Mouse (Mus musculus) midbrain, embryonic 13.5 days (tissue): ENCODE data around the gene Rabgap1l. TPM values are rescaled to one million over a fixed set of nuclear protein-coding genes. Genes with fewer than 3 reads are reported as not detected.
A peak's percentile ranks its signal among the peaks of the same experiment; 100 is the strongest.
"Not testable (repeated sequence)": the region's sequence is repeated elsewhere in the genome, so short reads cannot be mapped to it uniquely, and the experiment has no call there.

Experiments used
- ATAC-seq: fragments of 200-750 bp; cut with Nextera tagmentation; 2 replicates; pipeline ENCODE4 v1.8.0; 2017; ENCODE audit warnings: mild to moderate bottlenecking, moderate TSS enrichment, moderate library complexity
- H3K27ac ChIP-seq: fragments of 300-500 bp; sonication (generic); 2 replicates; pipeline ENCODE4 v1.5.1; 2015; ENCODE audit warnings: inconsistent platforms, mild to moderate bottlenecking, moderate library complexity
- H3K27me3 ChIP-seq: fragments of 300-500 bp; sonication (generic); 2 replicates; pipeline ENCODE4 v1.6.1; 2015; ENCODE audit warnings: mild to moderate bottlenecking, inconsistent platforms
- H3K36me3 ChIP-seq: fragments of 300-500 bp; sonication (generic); 2 replicates; pipeline ENCODE4 v1.6.1; 2015; ENCODE audit warnings: mild to moderate bottlenecking, inconsistent platforms
- H3K4me1 ChIP-seq: fragments of 300-500 bp; sonication (generic); replicated peaks from 2 replicates; pipeline ENCODE4 v1.6.1; 2015; ENCODE audit warnings: inconsistent platforms
- H3K4me2 ChIP-seq: fragments of 300-500 bp; sonication (generic); replicated peaks from 2 replicates; pipeline ENCODE4 v1.6.1; 2015; ENCODE audit warnings: moderate library complexity, mild to moderate bottlenecking, inconsistent platforms
- H3K4me3 ChIP-seq: fragments of 300-500 bp; sonication (generic); replicated peaks from 2 replicates; pipeline ENCODE4 v1.5.1; 2015; ENCODE audit warnings: mild to moderate bottlenecking, inconsistent platforms
- H3K9ac ChIP-seq: fragments of 300-500 bp; sonication (generic); replicated peaks from 2 replicates; pipeline ENCODE4 v1.6.1; 2015; ENCODE audit warnings: mild to moderate bottlenecking, inconsistent platforms
- H3K9me3 ChIP-seq: fragments of 300-500 bp; sonication (generic); 2 replicates; pipeline ENCODE4 v1.6.1; 2016; ENCODE audit warnings: mild to moderate bottlenecking, inconsistent platforms
- WGBS: fragments of 180-500 bp; shearing (Covaris S2); methylation state at CpG from one replicate; pipeline ENCODE4 v1.1.7; 2015; 5-methylcytosine and 5-hydroxymethylcytosine counted together
- polyA plus RNA-seq: library from polyadenylated mRNA; unstranded; fragments of >200 nt; fragmentation: Nextera tagmentation; extraction: Ambion mirVana; gene quantifications from 2 replicates; pipeline ENCODE4 v1.2.1, GENCODE M21; 2015

Gene Rabgap1l
- polyA plus RNA-seq, 1 experiment from 2014 or later: 25.2 TPM

DNA sequence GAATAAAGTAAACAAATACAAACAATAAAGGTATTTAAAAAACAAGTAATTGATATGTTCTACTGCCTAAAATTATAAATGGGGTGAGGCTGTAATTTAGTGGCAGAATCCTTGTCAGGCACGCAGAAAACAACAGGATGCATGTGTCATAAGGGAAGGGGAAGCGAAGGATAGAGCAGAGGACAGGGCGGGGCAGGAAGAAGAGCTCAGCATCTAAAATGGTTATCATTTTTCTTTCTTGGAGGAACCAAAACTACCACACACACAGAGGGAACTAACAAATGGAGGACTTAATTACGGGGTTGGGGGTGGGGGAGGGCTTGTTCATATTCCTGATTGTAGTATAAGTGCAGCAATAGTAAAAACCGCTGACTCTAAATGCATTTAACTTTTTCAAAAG lies 351.9 kb downstream of the Rabgap1l start:
- ATAC-seq: no peak
- no peak overlapping the region for H3K4me3 ChIP-seq
- 90% methylated on average over 5 of the region's 5 CpGs for WGBS
- H3K27me3 ChIP-seq: no peaks in the 10 kb centered on the region
- H3K4me1 ChIP-seq: no peaks in the 10 kb centered on the region
- H3K9ac ChIP-seq: no peak overlapping the region
- H3K4me2 ChIP-seq: no peak overlapping the region
- no peaks in the 10 kb centered on the region for H3K36me3 ChIP-seq
- H3K9me3 ChIP-seq: no peaks in the 10 kb centered on the region
- H3K27ac ChIP-seq: no peak overlapping the region

DNA sequence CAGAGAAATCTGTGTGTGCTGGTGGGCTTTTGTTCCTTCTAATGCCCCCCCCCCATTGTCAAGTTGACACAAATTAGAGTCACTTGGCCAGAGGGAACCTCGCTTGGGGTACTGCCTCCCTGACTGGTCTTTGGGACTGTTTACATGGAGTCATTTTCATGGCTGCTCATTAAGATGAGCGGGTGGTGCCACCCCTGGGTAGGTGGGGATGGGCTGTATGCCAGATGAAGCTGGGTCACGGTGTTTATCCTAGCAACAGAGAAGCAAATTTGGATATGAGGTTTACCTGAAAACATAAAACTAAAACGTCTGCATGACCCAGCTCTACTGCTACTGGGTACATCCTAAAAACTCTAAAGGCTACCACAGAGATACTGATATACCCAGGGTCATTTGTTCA lies 354.2 kb downstream of the Rabgap1l start:
- Histone ChIP-seq H3K4me1 (no peaks in the 10 kb centered on the region), H3K27me3 (no peaks in the 10 kb centered on the region), H3K4me2 (no peak overlapping the region), H3K36me3 (no peaks in the 10 kb centered on the region), H3K4me3 (no peak overlapping the region), H3K9ac (no peak overlapping the region), H3K9me3 (no peaks in the 10 kb centered on the region), H3K27ac (no peak overlapping the region)
- 67% methylated on average over 4 of the region's 4 CpGs for WGBS
- no peak for ATAC-seq

DNA sequence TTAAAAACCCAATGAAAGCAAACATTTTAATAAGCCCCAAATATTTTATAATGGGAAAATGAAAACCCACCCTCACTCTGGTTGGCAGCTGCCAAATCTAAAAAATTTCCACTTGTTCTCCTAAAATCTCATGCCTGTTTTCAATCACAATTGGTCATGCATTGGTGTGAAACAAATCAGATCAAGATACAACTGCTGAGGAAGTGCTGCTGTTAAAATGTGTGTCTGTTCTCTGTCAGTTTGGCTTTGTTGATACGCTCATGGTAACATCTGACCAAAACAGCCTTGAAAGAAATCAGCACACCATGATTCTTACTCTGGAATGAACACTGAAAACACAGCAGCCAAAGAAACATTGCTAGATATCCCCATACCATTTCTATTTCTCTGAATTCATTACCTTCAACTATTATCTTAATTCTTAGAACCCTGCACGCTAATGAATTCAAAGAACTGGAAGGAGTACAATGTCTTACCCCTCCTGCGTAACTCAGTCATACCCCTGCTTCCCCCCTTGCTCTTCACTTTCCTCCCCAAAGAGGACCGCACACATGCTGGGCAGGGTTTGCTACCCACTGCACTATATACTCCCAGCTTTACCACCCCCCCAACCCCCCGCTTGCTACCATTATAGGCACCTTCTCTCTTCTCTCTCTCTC lies 375.7 kb downstream of the Rabgap1l start:
- no peak overlapping the region for H3K9ac ChIP-seq
- H3K4me2 ChIP-seq: no peak overlapping the region
- no peak overlapping the region for H3K27ac ChIP-seq
- no peaks in the 10 kb centered on the region for H3K36me3 ChIP-seq
- no peak overlapping the region for H3K4me3 ChIP-seq
- 51% methylated on average over 5 of the region's 5 CpGs for WGBS
- H3K9me3 ChIP-seq: no peaks in the 10 kb centered on the region
- H3K4me1 ChIP-seq: peaks cover 5% of the 10 kb centered on the region; the same call in 1 of the 2 replicates
- ATAC-seq: no peak
- no peaks in the 10 kb centered on the region for H3K27me3 ChIP-seq

- H3K9ac ChIP-seq: no peak overlapping the region
- H3K27ac ChIP-seq: no peak overlapping the region
- no peak overlapping the region for H3K4me2 ChIP-seq
- no peaks in the 10 kb centered on the region for H3K27me3 ChIP-seq
- 47% methylated on average over 5 of the region's 5 CpGs for WGBS
- H3K4me1 ChIP-seq: no peaks in the 10 kb centered on the region
- H3K4me3 ChIP-seq: no peak overlapping the region
- ATAC-seq: no peak
- H3K36me3 ChIP-seq: no peaks in the 10 kb centered on the region
- no peaks in the 10 kb centered on the region for H3K9me3 ChIP-seq
Measured at GRCm38 (mm10) chr1:160410822-160411221, 382.2 kb downstream of the Rabgap1l start.

DNA sequence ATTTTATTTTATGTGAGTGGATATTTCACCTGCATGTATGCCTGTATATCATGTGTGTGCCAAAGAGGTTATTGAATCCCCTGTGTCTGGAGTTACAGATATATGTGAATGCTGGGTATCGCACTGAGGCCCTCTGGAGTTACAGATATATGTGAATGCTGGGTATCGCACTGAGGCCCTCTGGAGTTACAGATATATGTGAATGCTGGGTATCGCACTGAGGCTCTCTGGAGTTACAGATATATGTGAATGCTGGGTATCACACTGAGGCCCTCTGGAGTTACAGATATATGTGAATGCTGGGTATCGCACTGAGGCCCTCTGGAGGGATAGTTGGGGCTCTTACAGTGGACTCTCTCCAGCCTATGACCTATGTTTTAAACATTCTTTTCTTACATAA lies 383.3 kb downstream of the Rabgap1l start:
- H3K27me3 ChIP-seq, ATAC-seq, H3K27ac ChIP-seq, H3K4me2 ChIP-seq, H3K4me1 ChIP-seq, H3K9me3 ChIP-seq, H3K36me3 ChIP-seq, H3K9ac ChIP-seq, H3K4me3 ChIP-seq: not testable (repeated sequence)
- 95% methylated on average over 4 of the region's 4 CpGs for WGBS

- Histone ChIP-seq H3K9me3 (no peaks in the 10 kb centered on the region), H3K27ac (no peak overlapping the region), H3K4me3 (no peak overlapping the region), H3K9ac (no peak overlapping the region), H3K36me3 (no peaks in the 10 kb centered on the region), H3K27me3 (no peaks in the 10 kb centered on the region), H3K4me1 (no peaks in the 10 kb centered on the region), H3K4me2 (no peak overlapping the region)
- 78% methylated on average over 1 of the region's 1 CpGs for WGBS
- ATAC-seq: no peak
Measured at GRCm38 (mm10) chr1:160409123-160409522, 383.9 kb downstream of the Rabgap1l start.

DNA sequence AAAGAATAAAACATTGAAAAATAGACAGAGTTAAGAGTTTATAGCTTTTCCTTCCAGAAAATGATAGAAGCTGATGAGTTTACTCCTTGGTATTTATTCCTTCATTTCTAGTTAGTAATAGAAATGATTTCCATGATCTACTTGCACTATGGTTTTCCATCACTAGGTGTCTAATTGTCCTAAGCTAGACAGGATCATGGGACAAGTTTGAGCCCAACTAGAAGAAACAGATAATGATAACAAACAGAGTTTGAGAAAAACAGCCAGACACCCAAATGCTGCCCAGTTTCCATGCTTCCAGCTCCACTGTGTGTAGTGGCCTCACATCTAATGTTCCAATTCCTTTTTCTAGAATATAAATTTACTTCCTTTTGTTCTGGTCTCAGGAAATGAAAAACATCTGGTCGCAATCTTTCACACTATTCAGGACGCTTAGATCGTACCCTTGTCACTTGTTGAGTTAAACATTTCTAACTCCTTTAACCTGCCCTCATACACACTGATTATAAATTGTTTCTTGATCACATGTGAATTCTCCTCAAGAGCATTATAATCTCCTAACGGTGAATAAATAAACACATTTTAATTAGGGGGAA lies 384.6 kb downstream of the Rabgap1l start:
- Histone ChIP-seq H3K27me3 (no peaks in the 10 kb centered on the region), H3K27ac (no peak overlapping the region), H3K36me3 (no peaks in the 10 kb centered on the region), H3K9me3 (no peaks in the 10 kb centered on the region), H3K4me1 (no peaks in the 10 kb centered on the region), H3K9ac (no peak overlapping the region), H3K4me3 (no peak overlapping the region), H3K4me2 (no peak overlapping the region)
- 89% methylated on average over 4 of the region's 4 CpGs for WGBS
- no peak for ATAC-seq

DNA sequence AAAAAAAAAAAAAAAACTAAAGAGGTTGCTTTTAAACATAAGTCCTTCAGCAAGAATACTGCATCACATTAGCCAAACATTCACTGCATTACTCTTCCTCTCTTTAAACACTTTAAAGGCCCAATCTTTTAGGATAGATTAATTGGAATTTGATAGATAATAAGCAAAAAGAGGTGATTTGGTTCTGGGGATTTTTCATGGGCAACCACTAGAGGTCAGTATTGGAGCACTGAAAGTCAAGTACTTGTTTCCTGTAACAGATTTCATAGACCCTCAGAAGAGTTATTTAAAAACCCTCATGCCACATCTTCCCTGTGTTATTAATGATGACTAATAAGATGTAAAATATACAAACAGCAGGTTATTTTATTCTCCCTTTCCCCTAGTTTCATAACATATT lies 393.6 kb downstream of the Rabgap1l start:
- Histone ChIP-seq H3K9ac (no peak overlapping the region), H3K36me3 (no peaks in the 10 kb centered on the region), H3K27me3 (no peaks in the 10 kb centered on the region), H3K4me2 (no peak overlapping the region), H3K9me3 (no peaks in the 10 kb centered on the region), H3K4me3 (no peak overlapping the region), H3K27ac (no peak overlapping the region), H3K4me1 (no peaks in the 10 kb centered on the region)
- ATAC-seq: no peak

DNA sequence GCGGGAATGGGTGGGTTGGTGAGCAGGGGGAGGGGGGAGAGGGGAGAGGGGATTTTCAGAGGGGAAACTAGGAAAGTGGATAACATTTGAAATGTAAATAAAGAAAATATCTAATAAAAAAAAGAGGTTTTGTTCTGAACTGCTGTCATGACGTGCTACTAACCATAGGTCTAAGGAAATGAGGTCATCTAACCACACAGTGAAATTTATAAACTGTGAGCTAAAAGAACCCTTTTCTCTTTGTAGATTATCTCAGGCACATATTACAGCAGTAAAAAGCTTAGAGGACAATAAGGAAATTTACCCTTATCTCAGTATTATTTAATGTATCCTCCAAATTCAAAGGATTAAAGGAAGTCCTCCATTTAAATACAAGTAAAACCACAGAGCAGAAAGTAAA lies 396.0 kb downstream of the Rabgap1l start:
- no peak for ATAC-seq
- Histone ChIP-seq H3K9me3 (no peaks in the 10 kb centered on the region), H3K9ac (no peak overlapping the region), H3K36me3 (no peaks in the 10 kb centered on the region), H3K27me3 (no peaks in the 10 kb centered on the region), H3K27ac (no peak overlapping the region), H3K4me2 (no peak overlapping the region), H3K4me3 (no peak overlapping the region), H3K4me1 (no peaks in the 10 kb centered on the region)
- WGBS: 73% methylated on average over 2 of the region's 2 CpGs

DNA sequence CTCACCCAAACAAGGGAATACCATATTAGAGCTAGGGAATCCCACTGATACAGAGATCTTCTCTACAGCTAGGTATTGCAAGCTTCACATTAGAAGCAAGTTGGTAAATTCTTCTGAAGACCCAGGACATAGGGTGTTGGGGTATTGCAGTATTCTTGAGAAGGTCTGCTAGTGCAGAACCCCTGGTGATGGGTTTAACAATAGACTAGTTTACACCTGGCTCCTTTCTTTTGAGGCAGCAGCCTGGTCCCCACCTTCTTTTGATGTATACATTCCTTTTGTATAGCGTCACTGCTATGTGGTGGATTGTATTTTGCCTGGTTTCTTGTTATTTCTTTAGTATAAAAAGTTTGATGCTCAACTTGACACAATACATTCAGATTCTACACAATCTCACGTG lies 405.6 kb downstream of the Rabgap1l start:
- Histone ChIP-seq H3K27me3 (no peaks in the 10 kb centered on the region), H3K27ac (no peak overlapping the region), H3K4me1 (no peaks in the 10 kb centered on the region), H3K9ac (no peak overlapping the region), H3K4me2 (no peak overlapping the region), H3K4me3 (no peak overlapping the region), H3K9me3 (no peaks in the 10 kb centered on the region), H3K36me3 (no peaks in the 10 kb centered on the region)
- ATAC-seq: no peak
- 56% methylated on average over 2 of the region's 2 CpGs for WGBS

DNA sequence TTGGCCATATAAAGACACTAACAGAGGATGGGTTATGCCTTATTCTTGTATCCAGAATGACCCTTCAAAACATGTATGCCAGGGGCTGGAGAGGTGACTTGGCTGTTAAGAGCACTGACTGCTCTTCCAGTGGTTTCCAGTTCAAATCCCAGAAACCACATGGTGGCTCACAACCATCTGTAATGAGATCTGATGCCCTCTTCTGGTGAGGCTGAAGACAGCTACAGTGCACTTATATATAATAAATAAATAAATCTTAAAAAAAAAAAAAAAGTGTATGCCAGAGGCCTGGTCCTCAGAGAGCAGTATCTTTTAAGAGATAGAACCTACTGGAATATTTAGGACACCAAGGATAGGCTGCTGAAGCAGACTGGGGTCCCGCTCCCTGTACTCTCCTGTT lies 414.6 kb downstream of the Rabgap1l start:
- WGBS: 97% methylated on average over 1 of the region's 1 CpGs
- Histone ChIP-seq H3K27me3 (no peaks in the 10 kb centered on the region), H3K36me3 (no peaks in the 10 kb centered on the region), H3K9ac (no peak overlapping the region), H3K4me1 (no peaks in the 10 kb centered on the region), H3K4me3 (no peak overlapping the region), H3K4me2 (no peak overlapping the region), H3K9me3 (no peaks in the 10 kb centered on the region), H3K27ac (no peak overlapping the region)
- ATAC-seq: no peak

DNA sequence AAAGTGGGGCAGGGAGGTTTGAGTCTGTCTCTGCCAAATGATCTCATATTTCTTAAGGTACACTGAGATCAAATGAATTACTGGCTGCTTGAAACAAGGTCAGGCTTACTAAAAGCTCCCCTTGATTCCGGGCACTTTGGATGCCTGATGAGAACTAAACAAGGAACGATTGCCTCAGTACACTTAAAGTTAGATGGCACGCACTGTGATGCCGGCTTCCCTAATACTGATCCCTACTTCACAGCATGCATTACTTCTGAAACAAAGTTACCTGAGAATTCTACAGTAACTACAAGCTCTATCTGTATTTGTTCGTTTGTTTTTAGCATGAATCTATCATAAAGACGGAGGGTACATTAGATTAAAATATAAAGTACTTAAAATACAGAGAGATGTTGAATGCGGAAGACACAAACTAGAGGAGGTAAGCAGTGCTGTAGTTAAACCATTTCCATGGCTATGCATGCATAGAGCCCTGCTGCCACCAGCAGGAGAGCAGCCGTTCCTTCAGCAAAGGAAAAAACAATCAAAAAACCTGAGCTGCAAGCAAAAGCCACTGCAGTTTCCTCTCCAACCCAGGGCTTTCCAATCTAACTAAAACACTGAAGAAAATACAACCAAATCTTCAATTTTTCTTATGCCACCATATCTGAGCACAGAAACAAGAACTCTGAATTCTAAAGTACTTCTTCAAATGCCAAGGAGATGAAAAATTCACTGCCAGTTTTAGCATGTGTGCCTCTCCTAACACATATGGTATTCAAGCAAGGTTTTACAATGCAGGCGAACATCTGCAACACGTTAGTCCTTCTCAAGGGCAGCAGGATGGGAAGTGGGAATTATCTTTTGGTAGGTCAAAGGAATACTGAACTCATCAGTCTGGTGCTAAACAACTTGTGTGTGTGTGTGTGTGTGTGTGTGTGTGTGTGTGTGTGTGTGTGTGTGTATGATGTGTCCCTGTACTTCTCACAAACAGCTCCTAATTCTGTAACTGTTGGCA lies 415.4 kb downstream of the Rabgap1l start:
- Histone ChIP-seq H3K9me3 (no peaks in the 10 kb centered on the region), H3K4me2 (no peak overlapping the region), H3K4me1 (no peaks in the 10 kb centered on the region), H3K36me3 (no peaks in the 10 kb centered on the region), H3K27ac (no peak overlapping the region), H3K27me3 (no peaks in the 10 kb centered on the region), H3K4me3 (no peak overlapping the region), H3K9ac (no peak overlapping the region)
- ATAC-seq: 0 out of 2 replicates have a peak, but pooled peaks have one; percentile 67
- 69% methylated on average over 10 of the region's 10 CpGs for WGBS
